Mouse (Mus musculus): ENCODE data around the gene Mrpl1. TPM values are rescaled to one million over a fixed set of nuclear protein-coding genes. Genes with fewer than 3 reads are reported as not detected.

Mrpl1 gene
- 17.2 and 20.8 TPM in 2 replicates for polyA plus RNA-seq (2016; fragmentation: Nextera tagmentation; extraction: Ambion mirVana)

DNA sequence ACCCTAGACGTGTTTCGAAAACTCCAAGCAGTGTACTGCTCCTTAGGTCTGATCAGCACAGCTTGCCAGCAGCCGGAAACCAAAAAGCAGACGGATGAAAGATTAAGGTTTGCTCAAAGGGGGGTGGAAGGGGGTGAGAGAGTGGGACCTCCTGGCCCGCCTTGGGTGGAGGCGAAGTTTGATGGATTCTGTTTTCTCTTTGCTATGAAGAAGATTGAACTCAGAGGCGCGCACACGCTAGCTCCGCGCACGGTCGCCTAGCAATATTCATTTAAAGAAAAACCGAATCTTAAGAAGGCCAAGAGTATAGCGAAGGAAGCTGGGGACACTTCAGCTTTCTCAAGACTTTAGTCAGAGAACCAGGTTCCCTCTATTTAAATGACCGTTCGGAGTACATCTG is at the start of gene Mrpl1:
Gene Mrpl1, plus strand, starts transcription at position 35 of the 400 bp plus-strand sequence.
- H3K36me3 ChIP-seq, result peaks cover 7% of the 10 kb centered on the region; the same call in 1 of the 2 replicates
- peak within 1 kb of the TSS; percentile 64 for H3K9ac ChIP-seq
- H3K4me2 ChIP-seq (replicated peaks), result peak within 1 kb of the TSS; percentile 75
- H3K4me1 ChIP-seq, result peaks cover 6% of the 10 kb centered on the region
- H3K27ac ChIP-seq, result peak within 1 kb of the TSS; percentile 10; the same call in 1 of the 2 replicates
- no peaks in the 10 kb centered on the region for H3K9me3 ChIP-seq
- no peaks in the 10 kb centered on the region for H3K27me3 ChIP-seq (replicated peaks)
- WGBS, result 4% methylated on average over 17 of the region's 17 CpGs
- H3K4me3 ChIP-seq, result peak within 1 kb of the TSS; percentile 69
- peak; percentile 56 for ATAC-seq (ENCODE audit: low FRiP score, low read depth)

DNA sequence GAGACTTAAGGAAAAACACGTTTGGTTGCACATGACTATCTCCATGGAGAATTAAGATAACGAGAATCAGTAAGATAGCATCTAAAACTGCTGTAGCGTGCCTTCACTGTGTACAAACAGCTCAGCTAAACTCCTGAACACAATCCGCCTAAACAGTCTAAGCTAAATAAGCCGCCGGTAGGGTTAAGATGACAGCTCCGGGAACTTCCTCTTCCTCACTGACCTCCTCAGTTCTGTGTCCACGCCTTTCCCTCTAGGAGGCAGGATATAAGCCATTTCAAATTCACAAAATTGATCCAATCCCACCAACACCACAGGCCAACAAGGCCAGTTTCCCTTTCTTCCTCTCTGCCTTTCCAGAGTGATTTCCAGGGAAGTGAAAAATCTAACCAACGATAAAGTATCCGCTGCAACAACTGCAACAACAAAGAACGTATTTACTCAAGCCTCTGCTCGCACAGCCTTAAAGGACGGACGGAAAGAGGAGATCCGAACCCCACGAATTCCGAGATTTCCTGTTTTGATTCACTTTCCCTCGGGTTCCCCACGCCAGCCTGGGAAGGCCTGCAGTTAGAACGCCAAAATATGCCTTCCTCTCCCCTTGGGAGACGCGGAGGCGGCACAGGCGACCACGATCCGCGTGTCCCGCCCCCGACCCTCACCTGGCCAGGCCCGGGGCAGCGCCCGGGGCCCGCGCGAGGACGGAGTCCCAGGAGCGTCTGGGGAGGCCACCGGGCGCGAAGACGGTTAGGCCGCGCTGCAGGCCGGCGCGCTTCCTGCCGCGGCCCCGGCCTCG is 48.6 kb upstream of the Mrpl1 start:
- peak; percentile 7; the same call in 1 of the 2 replicates for ATAC-seq (ENCODE audit: low FRiP score, low read depth)
- H3K27me3 ChIP-seq (replicated peaks), result no peaks in the 10 kb centered on the region
- H3K36me3 ChIP-seq, result no peaks in the 10 kb centered on the region
- H3K4me1 ChIP-seq, result peaks cover 11% of the 10 kb centered on the region
- WGBS, result under 1% methylated on average over 50 of the region's 50 CpGs
- peak overlapping the region; percentile 77 for H3K4me2 ChIP-seq (replicated peaks)
- H3K4me3 ChIP-seq, result peak overlapping the region; percentile 94
- peak overlapping the region; percentile 98 for H3K9ac ChIP-seq
- peak overlapping the region; percentile 98 for H3K27ac ChIP-seq
- H3K9me3 ChIP-seq, result no peaks in the 10 kb centered on the region

GRCm38 (mm10) chr5:96161263-96161577 is 48.1 kb upstream of the Mrpl1 start:
- H3K27ac ChIP-seq, result peak overlapping the region; percentile 98
- H3K4me1 ChIP-seq, result peaks cover 11% of the 10 kb centered on the region
- peak overlapping the region; percentile 94 for H3K4me3 ChIP-seq
- peak; percentile 60 for ATAC-seq (ENCODE audit: low FRiP score, low read depth)
- H3K4me2 ChIP-seq (replicated peaks), result peak overlapping the region; percentile 77
- H3K36me3 ChIP-seq, result no peaks in the 10 kb centered on the region
- H3K27me3 ChIP-seq (replicated peaks), result no peaks in the 10 kb centered on the region
- peak overlapping the region; percentile 98 for H3K9ac ChIP-seq
- no peaks in the 10 kb centered on the region for H3K9me3 ChIP-seq
- under 1% methylated on average over 44 of the region's 45 CpGs for WGBS

- Histone ChIP-seq H3K9me3 (no peaks in the 10 kb centered on the region), H3K36me3 (no peaks in the 10 kb centered on the region), H3K27me3 (replicated peaks) (no peaks in the 10 kb centered on the region), H3K9ac (peak overlapping the region; percentile 98), H3K4me2 (replicated peaks) (peak overlapping the region; percentile 77), H3K27ac (peak overlapping the region; percentile 98), H3K4me3 (peak overlapping the region; percentile 94), H3K4me1 (peaks cover 11% of the 10 kb centered on the region)
- peak; percentile 62 for ATAC-seq (ENCODE audit: low FRiP score, low read depth)
- under 1% methylated on average over 91 of the region's 114 CpGs for WGBS
These were observed 47.5 kb upstream of the Mrpl1 start for GRCm38 (mm10) chr5:96161578-96162398.

DNA sequence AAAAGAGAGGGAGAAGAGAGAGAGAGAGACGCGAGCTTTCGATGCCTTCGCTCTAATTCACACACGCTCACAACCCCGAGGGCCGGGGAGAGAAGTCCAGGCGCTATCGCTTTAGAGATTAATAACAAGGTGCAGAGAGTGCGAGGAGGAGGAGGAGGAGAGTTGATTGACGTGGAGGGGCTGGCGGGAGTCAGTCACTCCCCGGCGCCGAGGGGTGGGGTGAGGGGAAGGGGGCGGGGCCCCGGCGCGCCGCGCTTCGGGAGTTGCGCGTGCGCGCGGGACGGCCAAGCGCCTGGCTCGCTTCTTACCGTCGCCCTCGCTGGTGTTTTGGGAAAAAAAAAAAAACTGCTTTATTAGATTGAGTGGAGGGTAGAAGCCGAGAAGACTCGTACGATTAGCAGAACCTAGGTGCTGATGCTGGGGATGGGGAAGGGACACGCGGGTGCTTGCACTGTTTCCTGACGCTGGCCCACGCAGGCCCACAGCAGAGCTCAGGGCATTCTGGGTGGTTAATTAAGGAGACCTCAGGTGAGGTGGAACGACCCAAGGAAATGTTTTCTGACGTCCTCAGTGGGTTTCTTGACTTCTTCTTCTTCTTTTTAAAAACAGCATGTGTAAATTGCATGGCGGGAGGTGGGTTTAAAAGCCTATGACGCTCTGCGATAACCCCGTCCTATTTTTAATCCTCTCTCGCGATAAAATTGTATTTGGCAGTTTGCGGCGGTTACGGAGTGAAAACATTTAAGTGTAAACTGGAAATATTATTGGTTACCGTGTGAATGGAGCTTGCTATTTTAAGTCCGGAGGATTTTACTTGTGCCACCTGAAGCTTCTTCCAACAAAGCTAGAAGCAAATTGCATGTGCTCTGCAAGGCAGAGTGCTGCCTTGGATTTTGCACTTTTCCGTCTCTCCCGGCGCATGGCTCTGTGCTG is 46.6 kb upstream of the Mrpl1 start:
- ATAC-seq (ENCODE audit: low FRiP score, low read depth), result peak; percentile 89
- H3K9me3 ChIP-seq, result no peaks in the 10 kb centered on the region
- peaks cover 11% of the 10 kb centered on the region for H3K4me1 ChIP-seq
- peak overlapping the region; percentile 98 for H3K9ac ChIP-seq
- peak overlapping the region; percentile 98 for H3K27ac ChIP-seq
- H3K4me3 ChIP-seq, result peak overlapping the region; percentile 94
- H3K27me3 ChIP-seq (replicated peaks), result no peaks in the 10 kb centered on the region
- no peaks in the 10 kb centered on the region for H3K36me3 ChIP-seq
- WGBS, result under 1% methylated on average over 56 of the region's 56 CpGs
- peak overlapping the region; percentile 77 for H3K4me2 ChIP-seq (replicated peaks)

DNA sequence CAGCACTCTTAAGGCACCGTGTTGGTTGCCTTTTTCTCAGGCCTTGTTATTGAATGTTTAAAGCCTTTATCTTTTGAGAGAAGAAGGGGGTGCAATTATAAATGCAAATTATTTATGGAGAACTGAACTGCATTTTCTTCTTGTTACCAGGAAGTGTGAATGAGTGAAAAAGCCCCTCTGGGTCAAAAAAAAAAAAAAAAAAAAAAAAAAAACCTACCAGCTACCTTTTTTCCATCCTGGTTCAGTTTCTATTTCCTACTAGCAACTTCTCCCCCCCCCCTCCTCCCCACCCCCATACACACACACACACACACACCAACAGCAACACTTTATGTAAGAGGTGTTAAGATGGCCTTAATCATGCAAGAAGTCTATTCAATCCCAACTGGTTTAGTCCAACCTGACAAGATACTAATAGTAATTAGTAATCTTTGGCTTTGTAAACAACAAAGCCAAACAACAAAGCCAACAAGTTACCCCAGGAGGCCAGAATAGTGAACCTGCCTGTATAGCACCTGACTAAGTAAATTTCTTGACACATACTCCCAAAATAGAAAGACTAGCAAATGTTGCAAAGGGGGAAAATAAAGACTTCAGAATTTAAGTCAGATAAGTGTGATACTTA is 45.8 kb upstream of the Mrpl1 start:
- ATAC-seq (ENCODE audit: low FRiP score, low read depth), result no peak
- WGBS, result 0% methylated on average over 1 of the region's 1 CpGs

GRCm38 (mm10) chr5:96164021-96164411 is 45.3 kb upstream of the Mrpl1 start, which contains the start of gene Cnot6l:
Gene Cnot6l (minus strand): TSS chr5:96164171.
- peak within 1 kb of the TSS; percentile 77 for H3K4me2 ChIP-seq (replicated peaks)
- H3K4me1 ChIP-seq, result peaks cover 11% of the 10 kb centered on the region
- no peaks in the 10 kb centered on the region for H3K27me3 ChIP-seq (replicated peaks)
- no peaks in the 10 kb centered on the region for H3K9me3 ChIP-seq
- ATAC-seq (ENCODE audit: low FRiP score, low read depth), result no peak
- peak within 1 kb of the TSS; percentile 98 for H3K9ac ChIP-seq
- peak within 1 kb of the TSS; percentile 94 for H3K4me3 ChIP-seq
- no peak within 1 kb of the TSS for H3K27ac ChIP-seq
- H3K36me3 ChIP-seq, result no peaks in the 10 kb centered on the region
- WGBS, result 46% methylated on average over 5 of the region's 5 CpGs

More for the DNA sequence above, 45.8 kb upstream of the Mrpl1 start:
- Histone ChIP-seq H3K4me1 (peaks cover 11% of the 10 kb centered on the region), H3K9me3 (no peaks in the 10 kb centered on the region), H3K27ac (no peak overlapping the region), H3K27me3 (replicated peaks) (no peaks in the 10 kb centered on the region), H3K4me2 (replicated peaks) (peak overlapping the region; percentile 77), H3K4me3 (peak overlapping the region; percentile 94), H3K36me3 (no peaks in the 10 kb centered on the region), H3K9ac (peak overlapping the region; percentile 98)

DNA sequence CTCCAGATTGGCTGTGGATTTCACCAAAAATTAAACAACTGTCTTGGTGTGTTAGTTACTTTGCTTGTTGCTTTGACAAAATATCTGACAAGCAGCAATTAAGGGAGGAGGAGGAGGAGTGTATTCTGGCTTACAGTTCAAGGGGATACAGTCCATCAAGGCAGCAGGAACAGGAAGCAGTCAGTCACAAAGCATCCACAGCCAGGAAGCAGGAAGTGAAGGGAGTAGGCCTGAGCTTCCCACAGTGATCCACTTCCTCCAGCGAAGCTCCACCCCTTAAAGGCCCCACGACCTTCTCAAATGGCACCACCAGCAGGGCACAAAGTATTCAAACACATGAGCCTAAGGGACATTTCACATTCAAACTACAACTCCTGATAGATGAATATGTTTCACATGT is 42.5 kb upstream of the Mrpl1 start:
- no peaks in the 10 kb centered on the region for H3K4me1 ChIP-seq
- H3K4me3 ChIP-seq, result no peak overlapping the region
- no peaks in the 10 kb centered on the region for H3K9me3 ChIP-seq
- no peaks in the 10 kb centered on the region for H3K27me3 ChIP-seq (replicated peaks)
- WGBS, result 74% methylated on average over 2 of the region's 2 CpGs
- no peak overlapping the region for H3K27ac ChIP-seq
- H3K36me3 ChIP-seq, result no peaks in the 10 kb centered on the region
- ATAC-seq (ENCODE audit: low FRiP score, low read depth), result no peak
- no peak overlapping the region for H3K4me2 ChIP-seq (replicated peaks)
- no peak overlapping the region for H3K9ac ChIP-seq

DNA sequence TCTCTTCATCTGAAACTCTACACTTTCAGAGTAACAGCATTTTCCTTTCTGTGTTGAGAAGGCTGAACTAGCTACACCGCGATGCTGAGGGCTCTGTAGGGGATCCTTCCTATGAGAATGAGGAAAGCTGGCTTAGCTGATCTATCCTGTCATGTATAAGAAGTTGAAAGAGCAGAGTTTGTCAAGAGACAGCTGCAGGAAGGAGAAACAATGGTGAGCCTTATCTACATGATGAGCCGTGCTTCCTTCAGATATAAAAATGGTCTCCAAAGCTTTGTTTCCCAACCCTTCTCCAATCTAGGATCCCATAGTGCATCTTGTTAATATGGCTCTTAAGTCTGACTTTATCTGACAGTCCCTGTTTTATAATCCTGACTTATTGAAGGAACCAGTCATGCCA is 38.9 kb upstream of the Mrpl1 start:
- ATAC-seq (ENCODE audit: low FRiP score, low read depth), result no peak
- 84% methylated on average over 3 of the region's 3 CpGs for WGBS

DNA sequence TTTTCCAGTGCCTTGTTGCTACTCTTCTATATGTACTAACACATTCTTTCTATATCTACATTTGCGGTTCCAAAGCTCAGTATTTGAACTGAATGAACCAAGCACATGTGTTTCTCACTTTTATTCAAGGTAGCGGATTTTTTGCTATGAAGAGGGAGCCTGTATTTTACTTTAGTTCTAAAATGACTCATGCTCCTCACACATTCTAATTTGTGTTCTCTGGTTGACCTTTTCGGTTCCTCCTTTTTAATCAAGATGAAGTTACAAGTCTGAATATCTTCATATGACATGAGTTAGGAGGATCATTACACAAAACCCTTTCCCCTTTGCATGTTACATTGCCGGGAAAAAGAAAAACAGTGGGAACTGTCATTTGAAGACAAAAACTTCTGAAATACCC is 37.5 kb upstream of the Mrpl1 start:
- no peak for ATAC-seq (ENCODE audit: low FRiP score, low read depth)
- Histone ChIP-seq H3K4me1 (no peaks in the 10 kb centered on the region), H3K9ac (no peak overlapping the region), H3K4me2 (replicated peaks) (no peak overlapping the region), H3K27me3 (replicated peaks) (no peaks in the 10 kb centered on the region), H3K4me3 (no peak overlapping the region), H3K27ac (no peak overlapping the region), H3K9me3 (no peaks in the 10 kb centered on the region), H3K36me3 (no peaks in the 10 kb centered on the region)
- 86% methylated on average over 4 of the region's 4 CpGs for WGBS

More for the DNA sequence above, 38.9 kb upstream of the Mrpl1 start:
- Histone ChIP-seq H3K4me3 (no peak overlapping the region), H3K9ac (no peak overlapping the region), H3K4me2 (replicated peaks) (no peak overlapping the region), H3K27me3 (replicated peaks) (no peaks in the 10 kb centered on the region), H3K27ac (no peak overlapping the region), H3K4me1 (no peaks in the 10 kb centered on the region), H3K36me3 (no peaks in the 10 kb centered on the region), H3K9me3 (no peaks in the 10 kb centered on the region)

DNA sequence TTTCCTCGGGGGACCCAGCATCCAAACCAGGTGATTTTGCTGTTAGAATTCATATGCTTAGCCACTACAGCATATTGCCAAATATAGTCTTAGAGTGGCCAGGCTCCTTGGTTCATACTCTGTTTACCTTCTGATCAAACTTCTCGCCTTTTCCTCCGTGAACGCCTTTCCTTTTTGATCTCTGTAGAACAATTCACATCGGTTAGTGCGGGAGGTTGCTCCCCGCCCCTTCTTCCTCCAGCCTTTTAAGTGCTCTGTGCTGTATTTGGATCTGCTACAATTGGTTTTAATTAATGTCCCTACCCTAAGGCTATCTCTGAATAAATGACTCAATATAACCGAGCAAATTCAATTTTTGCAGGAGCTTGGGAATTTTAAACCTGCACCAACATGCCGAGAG is 33.2 kb upstream of the Mrpl1 start:
- no peaks in the 10 kb centered on the region for H3K27me3 ChIP-seq (replicated peaks)
- no peaks in the 10 kb centered on the region for H3K9me3 ChIP-seq
- WGBS, result 57% methylated on average over 9 of the region's 9 CpGs
- no peak for ATAC-seq (ENCODE audit: low FRiP score, low read depth)
- no peak overlapping the region for H3K27ac ChIP-seq
- H3K4me2 ChIP-seq (replicated peaks), result no peak overlapping the region
- no peak overlapping the region for H3K4me3 ChIP-seq
- H3K9ac ChIP-seq, result no peak overlapping the region
- no peaks in the 10 kb centered on the region for H3K4me1 ChIP-seq
- no peaks in the 10 kb centered on the region for H3K36me3 ChIP-seq
